Mouse (Mus musculus): ENCODE data around the gene 4921530L21Rik.
A peak's percentile ranks its signal among the peaks of the same experiment; 100 is the strongest.

The 4921530L21Rik gene

DNA sequence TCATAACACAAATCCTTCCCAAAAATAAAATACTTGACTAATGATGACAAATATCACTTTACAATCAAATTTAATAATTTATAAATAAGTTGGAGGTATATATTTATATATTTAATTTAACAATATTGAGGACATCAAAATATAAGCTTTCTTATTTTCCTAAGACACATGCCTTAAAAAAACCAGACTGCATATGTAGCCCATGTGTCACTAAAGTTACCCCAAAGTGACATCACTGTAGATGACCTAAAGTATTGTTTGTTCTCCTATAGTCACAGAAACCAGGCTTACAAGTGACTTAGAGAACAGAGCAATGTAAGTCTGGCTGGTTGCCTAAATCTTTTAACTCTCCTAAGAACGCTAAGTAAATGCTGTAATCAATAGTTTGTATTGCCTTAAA is at the start of gene 4921530L21Rik:
4921530L21Rik (plus strand) TSS at position 301 of the 400 bp plus-strand sequence.
- no peak for DNase-seq (ENCODE audit: low spot score in 2 of 2)

DNA sequence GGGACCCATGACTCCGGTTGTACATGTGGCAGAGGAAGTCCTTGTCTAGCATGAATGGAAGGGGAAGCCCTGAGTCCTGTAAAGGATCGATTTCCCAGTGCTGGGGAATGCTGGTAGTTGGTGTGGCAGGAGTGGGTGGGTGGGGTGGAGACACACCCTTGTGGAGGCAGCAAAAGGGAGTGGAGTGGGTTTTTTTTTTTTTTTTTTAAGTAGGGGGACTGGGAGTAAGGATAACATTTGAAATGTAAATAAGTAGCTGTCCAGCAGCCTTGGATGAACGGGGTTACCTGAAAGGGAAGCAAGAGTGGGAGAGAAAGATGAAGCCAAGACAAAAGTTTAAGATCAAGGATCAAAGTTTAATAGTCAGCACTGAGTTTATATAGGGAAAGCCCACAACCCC is 47.2 kb upstream of the 4921530L21Rik start:
- no peak for DNase-seq (ENCODE audit: low spot score in 2 of 2)

DNA sequence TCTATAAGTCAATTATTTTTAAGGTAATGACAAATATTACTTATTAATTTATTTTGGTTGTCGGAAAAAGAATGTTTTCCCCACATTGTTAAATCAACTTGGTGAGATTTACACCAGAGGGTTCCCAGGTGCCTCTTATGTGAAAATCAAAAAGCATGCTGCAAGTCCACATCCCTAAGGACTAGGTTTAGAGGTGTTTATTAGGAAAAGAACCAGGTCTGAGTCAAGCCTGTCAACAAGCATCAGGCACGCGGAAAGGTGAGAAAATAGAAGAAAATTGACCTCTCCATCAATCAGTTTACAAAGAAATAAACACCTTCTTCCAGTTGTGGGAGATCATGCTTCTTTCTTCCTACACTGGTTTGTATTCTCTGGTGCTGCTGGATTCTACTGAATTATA is 18.1 kb upstream of the 4921530L21Rik start:
- DNase-seq (ENCODE audit: low spot score in 2 of 2) = no peak

DNA sequence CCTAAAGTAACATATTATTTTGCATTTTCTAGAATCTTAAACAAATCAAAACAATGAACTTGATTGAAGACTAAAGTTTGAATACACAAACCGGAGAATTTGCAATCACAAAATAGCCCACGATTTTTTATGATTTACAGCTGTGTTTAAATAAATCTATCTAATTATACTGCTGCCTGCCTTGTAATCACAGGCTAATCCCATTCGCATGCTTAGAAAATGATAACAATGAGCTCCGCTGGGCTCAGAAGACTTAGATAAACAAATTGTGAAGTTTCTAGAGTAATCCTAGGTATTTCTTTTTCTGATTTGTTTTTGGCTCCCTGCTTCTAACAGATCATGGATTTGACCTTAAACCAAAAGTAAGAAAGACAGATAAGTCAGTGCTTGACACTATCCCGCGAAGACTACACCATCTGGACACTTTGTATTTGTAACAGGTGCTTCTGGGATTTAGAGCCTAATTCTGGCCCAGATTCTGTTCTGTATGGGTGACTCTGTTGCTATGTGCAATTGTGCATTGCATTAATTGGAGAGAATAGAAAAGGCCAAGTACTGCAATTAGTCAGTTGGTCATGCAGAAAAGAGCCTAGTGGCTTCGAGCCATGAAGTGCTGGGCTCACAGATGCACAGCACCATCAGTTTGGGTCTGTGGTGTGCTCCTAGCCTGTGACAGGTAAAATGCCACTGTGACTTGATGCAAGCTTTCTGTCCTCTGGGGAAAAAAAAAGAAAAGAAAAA is 15.2 kb upstream of the 4921530L21Rik start:
- DNase-seq (ENCODE audit: low spot score in 2 of 2) = peak in 1 of 2 experiments; percentile 55

DNA sequence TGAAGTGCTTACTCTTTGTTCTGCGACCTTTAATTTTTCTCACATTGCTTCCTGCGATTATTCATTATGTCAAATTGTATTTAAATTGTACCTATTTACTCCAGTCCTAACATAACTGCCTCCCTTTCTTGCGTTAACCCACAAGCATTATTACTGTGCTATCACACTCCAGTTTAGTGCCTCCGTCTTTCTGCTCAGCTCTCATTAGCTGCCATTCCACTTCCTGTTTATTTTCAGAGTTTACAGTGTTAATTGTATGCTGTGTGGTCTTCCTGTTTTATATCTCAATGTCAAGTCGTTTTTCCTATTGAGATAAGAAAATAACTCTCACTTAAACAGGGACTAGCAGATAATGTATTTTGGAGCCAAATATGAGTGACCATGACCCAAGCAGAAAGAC is 9.0 kb upstream of the 4921530L21Rik start:
- no peak for DNase-seq (ENCODE audit: low spot score in 2 of 2)

DNA sequence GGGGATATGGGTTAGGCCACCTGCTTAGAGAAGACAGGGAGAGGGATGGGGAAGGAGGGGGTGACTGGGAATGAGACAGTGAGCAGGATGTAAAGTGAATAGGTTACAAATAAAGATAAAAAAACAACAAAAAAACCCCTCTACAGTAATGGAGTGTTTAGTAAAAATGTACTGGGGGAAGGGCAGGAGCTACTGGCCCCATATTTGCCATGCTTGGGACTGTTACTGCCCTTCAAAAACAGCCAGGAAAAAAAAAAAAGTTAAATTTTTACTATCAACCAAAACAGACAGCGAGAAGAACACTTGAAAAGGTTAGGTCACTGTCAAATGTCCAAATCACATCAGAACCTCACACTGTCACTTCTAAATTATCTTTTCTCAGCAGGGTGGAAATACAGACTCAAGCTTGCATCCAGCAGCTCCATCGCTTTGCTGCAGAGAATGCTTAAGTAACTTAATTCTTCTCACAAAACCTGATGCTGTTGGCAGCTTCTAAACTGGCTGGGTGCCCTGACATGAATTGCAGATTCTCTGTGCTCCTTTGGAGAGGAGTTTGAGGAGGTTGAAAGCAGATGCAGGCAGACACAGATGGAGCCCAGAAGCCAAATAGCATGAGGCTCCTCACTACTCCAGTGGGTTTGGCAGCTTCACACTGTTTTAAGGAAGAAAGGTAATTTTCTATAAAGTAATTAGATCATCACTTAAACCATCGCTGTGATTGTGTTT is 4.1 kb upstream of the 4921530L21Rik start:
- DNase-seq (ENCODE audit: low spot score in 2 of 2) = peak in 1 of 2 experiments; percentile 52

DNA sequence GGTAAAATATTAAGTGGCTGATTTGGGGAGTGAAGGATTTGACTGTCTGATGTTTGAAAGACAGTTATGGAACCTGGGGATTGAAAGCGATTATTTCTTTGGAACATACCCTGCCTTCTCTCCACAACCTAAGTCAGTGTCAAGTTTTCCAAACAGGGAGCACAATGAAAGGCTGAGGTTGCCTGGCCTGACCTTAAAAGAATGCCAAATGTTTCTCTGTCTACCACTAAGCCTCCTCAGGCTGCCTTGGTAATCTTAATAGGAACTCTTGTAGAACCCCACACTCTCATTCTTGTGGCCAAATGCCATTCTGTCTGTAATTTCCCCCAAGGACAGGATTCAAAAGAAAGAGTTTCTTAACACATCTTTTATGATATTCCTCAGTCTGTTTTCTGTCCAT is 3.5 kb upstream of the 4921530L21Rik start:
- DNase-seq (ENCODE audit: low spot score in 2 of 2) = no peak

DNA sequence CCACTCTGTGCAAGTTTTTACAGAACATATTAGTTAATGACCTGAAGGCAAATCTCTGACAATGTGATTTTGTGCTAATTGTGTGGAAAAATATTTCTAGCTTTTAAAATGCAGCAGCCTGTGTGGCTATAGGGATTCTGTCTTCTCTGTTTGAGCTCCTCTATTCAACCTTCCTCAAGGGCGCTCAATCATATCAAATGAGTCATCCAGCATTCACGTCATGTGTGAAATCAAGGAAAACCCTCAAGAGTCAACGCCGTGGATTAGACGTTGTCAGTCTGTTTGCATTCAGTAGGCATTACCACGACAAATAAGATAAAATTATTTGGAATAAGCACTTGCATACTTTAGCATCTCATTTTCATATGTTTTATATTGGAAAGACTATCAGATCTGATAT is 18.4 kb downstream of the 4921530L21Rik start:
- DNase-seq (ENCODE audit: low spot score in 2 of 2) = no peak

DNA sequence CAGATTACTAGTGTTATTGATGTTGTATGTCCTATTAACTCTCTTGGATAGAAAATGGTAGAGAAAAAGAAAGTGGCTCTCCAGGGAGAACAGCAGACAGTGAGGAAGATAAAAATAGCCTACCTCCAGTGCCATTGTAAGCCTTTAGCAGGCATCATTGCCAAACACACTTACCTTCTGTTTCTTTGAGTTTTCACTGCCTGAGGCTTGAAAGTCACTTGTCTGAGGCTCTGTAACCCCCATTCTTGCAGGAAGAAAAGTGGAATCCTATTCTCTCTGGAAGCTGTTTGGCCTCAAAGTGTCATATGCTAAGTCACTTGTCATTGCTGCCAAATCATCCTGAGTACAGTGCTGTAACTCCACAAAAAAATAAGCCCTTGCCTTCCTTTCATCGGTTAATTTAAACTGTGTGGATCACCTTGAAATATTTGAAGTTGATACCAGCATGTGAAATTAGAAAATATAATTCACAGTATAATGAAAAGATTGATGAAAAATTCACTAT is 23.6 kb downstream of the 4921530L21Rik start:
- DNase-seq (ENCODE audit: low spot score in 2 of 2) = no peak

DNA sequence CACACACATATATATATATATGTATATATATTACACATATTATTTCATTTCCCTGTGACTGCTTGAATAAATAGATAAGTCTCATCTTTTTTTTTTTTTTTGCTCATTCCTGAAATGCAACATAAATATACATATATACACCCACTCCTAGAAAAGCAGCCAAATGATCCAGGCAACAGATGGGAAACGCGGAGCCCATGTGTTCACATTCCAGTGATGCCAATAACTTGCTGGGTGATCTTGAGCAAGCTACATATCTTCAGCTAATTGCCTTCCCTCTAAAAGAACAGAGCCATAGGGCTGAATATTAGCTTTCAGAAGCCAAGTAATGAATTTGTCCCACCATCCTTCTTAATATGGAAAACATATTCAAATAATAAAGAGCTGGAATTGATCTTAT is 32.2 kb downstream of the 4921530L21Rik start:
- DNase-seq (ENCODE audit: low spot score in 2 of 2) = no peak

DNA sequence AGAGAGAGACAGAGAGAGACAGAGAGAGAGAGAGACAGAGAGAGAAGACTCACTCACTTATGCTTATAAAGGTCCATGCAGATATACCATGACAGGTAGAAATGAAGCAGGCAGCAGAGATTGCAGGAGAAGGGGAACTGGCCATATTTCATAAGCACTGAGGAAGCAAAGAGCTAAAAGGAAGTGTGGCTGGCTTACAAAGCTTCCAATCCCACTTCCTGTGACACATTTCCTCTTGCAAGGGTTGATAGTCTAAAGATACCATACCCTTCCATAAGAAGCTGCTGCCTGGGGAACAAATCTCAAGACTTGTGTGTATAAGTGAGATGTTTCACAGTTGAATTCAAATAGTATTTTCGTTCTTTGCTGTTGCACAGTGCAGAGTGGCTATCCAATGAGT is 45.7 kb downstream of the 4921530L21Rik start:
- DNase-seq (ENCODE audit: low spot score in 2 of 2) = no peak

DNA sequence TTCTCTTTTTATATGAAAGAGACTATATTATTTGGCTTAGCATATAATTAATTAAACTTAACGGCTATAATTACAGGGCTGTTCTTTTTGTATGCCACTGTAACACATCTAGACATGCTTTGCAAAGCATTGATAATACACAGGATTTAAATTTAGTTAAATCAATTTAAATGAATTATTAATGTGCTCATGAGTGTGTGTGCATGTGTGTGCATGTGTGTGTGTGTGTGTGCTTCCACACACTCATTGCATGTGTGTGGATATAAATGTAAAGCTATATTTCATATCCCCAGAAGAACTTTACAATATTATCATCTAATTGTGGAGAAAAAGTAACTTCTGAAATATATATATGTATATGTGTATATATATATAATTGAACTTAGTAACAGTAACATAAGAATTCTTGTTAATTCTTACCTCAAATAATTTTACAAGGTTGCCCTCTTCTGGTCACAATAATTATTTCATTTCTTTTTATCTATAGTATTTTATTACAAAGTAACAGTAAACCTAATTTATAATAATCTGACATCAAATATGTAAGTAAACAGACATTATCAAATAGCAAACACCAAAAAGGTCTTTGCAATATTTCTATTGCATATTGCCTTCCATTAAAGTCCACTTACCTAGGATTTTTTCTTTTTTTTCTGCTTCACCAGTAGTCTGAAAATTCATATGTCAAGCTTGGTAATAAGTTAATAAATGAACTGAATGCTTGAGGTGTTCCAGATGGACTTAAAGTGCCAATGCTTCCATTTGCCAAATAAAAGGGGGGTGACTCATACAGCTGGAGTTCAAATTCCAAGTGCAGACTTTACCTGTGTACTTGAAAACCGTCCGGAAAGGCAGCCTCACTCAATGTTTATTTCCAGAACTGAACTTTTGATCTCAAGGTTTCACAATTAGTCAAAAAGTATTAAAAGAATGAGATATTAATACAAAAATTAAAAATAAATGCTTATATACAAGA is 47.0 kb downstream of the 4921530L21Rik start:
- DNase-seq (ENCODE audit: low spot score in 2 of 2) = no peak

Data from cerebellum, postnatal 4 days (tissue).